In genomic region chr4:156013637-156014036, GRCm38 (mm10) we compare ENCODE assay signal across 23 mouse cellular contexts. TPM values are rescaled to one million over a fixed set of nuclear protein-coding genes. Genes with fewer than 3 reads are reported as not detected.
A peak's percentile ranks its signal among the peaks of the same experiment; 100 is the strongest.
DNase-seq lines count a peak whose midpoint lies in the region; ATAC-seq and TF ChIP-seq lines count a peak whose summit lies in the region.
"Had no signal": no experiment of that assay in that cellular context is flagged by ENCODE, and none has a peak within 500 bp of the region (broad histone marks: within the 10 kb centered on the region; RNA-seq: fewer than 3 reads in every experiment).

Gene Tnfrsf4 (plus strand): TSS chr4:156013843.

- H3K27me3 ChIP-seq in spleen, adult 2 months (ENCODE audit: control insufficient read depth, insufficient read depth, low read length), result no peaks in the 10 kb centered on the region
- no peaks in the 10 kb centered on the region for H3K27me3 ChIP-seq in stomach, postnatal 0 days (ENCODE audit: control insufficient read depth, insufficient read depth, low read length)
- H3K27me3 ChIP-seq: embryonic facial prominence, embryonic 12.5 days; hindbrain, embryonic 12.5 days; neural tube, embryonic 12.5 days; stomach, embryonic 15.5 days had no signal

- peaks cover 24% of the 10 kb centered on the region for H3K36me3 ChIP-seq in spleen, adult 2 months (ENCODE audit: control insufficient read depth, insufficient read depth, low read length)
- H3K36me3 ChIP-seq in stomach, postnatal 0 days (ENCODE audit: control insufficient read depth, insufficient read depth, low read length), result peaks cover 18% of the 10 kb centered on the region

- H3K4me3 ChIP-seq in spleen, adult 2 months (ENCODE audit: extremely low read depth, insufficient read depth, insufficient read length), result peak within 1 kb of the TSS; percentile 5; the same call in 1 of the 2 replicates
- H3K4me3 ChIP-seq in stomach, postnatal 0 days (ENCODE audit: low read depth, low read length), result no peak within 1 kb of the TSS
- H3K4me3 ChIP-seq: embryonic facial prominence, embryonic 12.5 days; heart, embryonic 10.5 days; hindbrain, embryonic 12.5 days; layer of hippocampus, adult 2 months; midbrain, embryonic 10.5 days; neural tube, embryonic 12.5 days; stomach, embryonic 15.5 days had no signal

- peak; percentile 34 to 53 for DNase-seq in left cerebral cortex, adult 18-20 months (ENCODE audit: low spot score in 2 of 2)
- no peak for DNase-seq in left cerebral cortex, postnatal 4 days
- DNase-seq in spleen, adult 2 months (ENCODE audit: low read depth in 1 of 2, low spot score in 2 of 2), result no peak
- no peak for DNase-seq in spleen, postnatal 14 days (ENCODE audit: low spot score in 2 of 2)
- DNase-seq in stomach, postnatal 0 days (ENCODE audit: low spot score), result no peak
- DNase-seq in urinary bladder, postnatal 36 days (ENCODE audit: low spot score in 2 of 2), result no peak
- DNase-seq: adrenal gland, postnatal 10 days; cerebellum, adult 2 months; gastrocnemius, postnatal 25 days; heart, postnatal 10 days; liver; lung, embryonic 14.5 days; thymus, postnatal 36 days had no signal

- TF ChIP-seq POLR2A in spleen, adult 2 months (IDR thresholded peaks at IDR 0.05; ENCODE audit: low read depth, low read length), result no peak

- 79% methylated on average over 8 of the region's 8 CpGs for WGBS in spleen, adult 2 months
- 61% methylated on average over 8 of the region's 8 CpGs for WGBS in stomach, postnatal 0 days

- no peak within 1 kb of the TSS; the same call in 1 of the 2 replicates for H3K27ac ChIP-seq in spleen, adult 2 months (ENCODE audit: insufficient read depth, low read length)
- no peak within 1 kb of the TSS for H3K27ac ChIP-seq in stomach, postnatal 0 days (replicated peaks)
- H3K27ac ChIP-seq: embryonic facial prominence, embryonic 12.5 days; heart, embryonic 10.5 days; hindbrain, embryonic 12.5 days; kidney, postnatal 0 days; layer of hippocampus, adult 2 months; midbrain, embryonic 10.5 days; neural tube, embryonic 12.5 days; stomach, embryonic 15.5 days had no signal

- no peak for TF ChIP-seq EP300 in stomach, postnatal 0 days (optimal IDR thresholded peaks at IDR 0.05)

- no peaks in the 10 kb centered on the region for H3K4me1 ChIP-seq in spleen, adult 2 months (ENCODE audit: control insufficient read depth, insufficient read depth, insufficient read length)
- no peaks in the 10 kb centered on the region for H3K4me1 ChIP-seq in stomach, postnatal 0 days (replicated peaks; ENCODE audit: control insufficient read depth, insufficient read depth)
- H3K4me1 ChIP-seq: embryonic facial prominence, embryonic 12.5 days; hindbrain, embryonic 12.5 days; midbrain, embryonic 10.5 days; neural tube, embryonic 12.5 days; stomach, embryonic 15.5 days had no signal

- peak; percentile 87 for ATAC-seq in activated CD4-positive, CD25-positive, alpha-beta regulatory T cell, adult 4 months
- peak; percentile 28; the same call in 1 of the 2 replicates for ATAC-seq in stomach, postnatal 0 days (ENCODE audit: low FRiP score, low TSS enrichment)
- ATAC-seq in megakaryocyte, adult 5-6 weeks (ENCODE audit: poor library complexity, severe bottlenecking), result no peak

- intact Hi-C loops in left cerebral cortex, postnatal 4 days (cut with DNase I), result no loop called here

- H3K9me3 ChIP-seq in stomach, postnatal 0 days (ENCODE audit: control insufficient read depth, low read length), result no peaks in the 10 kb centered on the region
- H3K9me3 ChIP-seq: embryonic facial prominence, embryonic 12.5 days; heart, embryonic 10.5 days; hindbrain, embryonic 12.5 days; midbrain, embryonic 10.5 days; neural tube, embryonic 12.5 days; stomach, embryonic 15.5 days had no signal

- H3K4me2 ChIP-seq in stomach, postnatal 0 days (replicated peaks; ENCODE audit: low read depth), result no peak within 1 kb of the TSS
- H3K4me2 ChIP-seq: embryonic facial prominence, embryonic 12.5 days; hindbrain, embryonic 12.5 days; lung, embryonic 14.5 days; neural tube, embryonic 12.5 days; stomach, embryonic 15.5 days had no signal

- no peak for TF ChIP-seq CTCF in spleen, adult 2 months (IDR thresholded peaks at IDR 0.05; ENCODE audit: extremely low read depth, insufficient read depth, insufficient read length, insufficient replicate concordance)
- TF ChIP-seq CTCF in stomach, postnatal 0 days (IDR thresholded peaks at IDR 0.05; ENCODE audit: low read depth), result no peak

- no peak within 1 kb of the TSS for H3K9ac ChIP-seq in stomach, postnatal 0 days (ENCODE audit: low read length)
- H3K9ac ChIP-seq: embryonic facial prominence, embryonic 12.5 days; lung, embryonic 14.5 days; neural tube, embryonic 12.5 days; stomach, embryonic 15.5 days had no signal

RNA-seq across cellular contexts. Expression of gene Tnfrsf4, which starts in this region (rescaled TPM):
- 1 to 10 TPM in 1 of 2 experiments, under 1 TPM in 1; 0.95 to 2.3 TPM for total RNA-seq in left cerebral cortex, adult 18-20 months (2021)
- 1 to 10 TPM; 1.3 to 1.5 TPM for total RNA-seq in left cerebral cortex, postnatal 4 days (2021)
- polyA plus RNA-seq in spleen, adult 2 months (2012; rRNA removed), result 20.7 and 34.3 TPM in 2 replicates
- 100 to 1,000 TPM; 802 to 961 TPM for polyA plus RNA-seq in activated CD4-positive, CD25-positive, alpha-beta regulatory T cell, adult 4 months (2017; shearing (Covaris generic))
- polyA plus RNA-seq in stomach, postnatal 0 days (2015; fragmentation: Nextera tagmentation; extraction: Ambion mirVana), result 0.21 and 0.48 TPM in 2 replicates
- total RNA-seq in megakaryocyte, adult 5-6 weeks (2015), result 1.5 and 2.1 TPM in 2 replicates
- 1.2 and 2.8 TPM in 2 replicates for total RNA-seq in megakaryocyte, adult 5-6 weeks (2017)

Comparison
In these comparisons a context has a peak if more than half of its experiments do, and no peak if none do; other contexts are left out.
1. RNA of gene Tnfrsf4 (polyA plus RNA-seq): 802 to 961 TPM in activated CD4-positive, CD25-positive, alpha-beta regulatory T cell, adult 4 months; 20.7 to 34.3 TPM in spleen, adult 2 months and 0.21 to 0.48 TPM in stomach, postnatal 0 days; every median in the first group is over 10 times any median in the second.
2. DNase-seq: peak in left cerebral cortex, adult 18-20 months (2 of 2); none in left cerebral cortex, postnatal 4 days (single experiment), spleen, adult 2 months (0 of 2), spleen, postnatal 14 days (0 of 2), stomach, postnatal 0 days (single experiment) and urinary bladder, postnatal 36 days (0 of 2).
3. Peak in ATAC-seq in stomach, postnatal 0 days; RNA of the gene not detected or under 1 TPM.